Mouse (Mus musculus) embryonic facial prominence, embryonic 12.5 days (tissue): ENCODE measurements at regions not wholly inside any gene's neighbourhood (a gene's known extent, or its start where the extent isn't known, plus 50 kb on each side); places are given as distances from the start of the nearest gene placed in this dataset.
"Not testable (repeated sequence)": the region's sequence is repeated elsewhere in the genome, so short reads cannot be mapped to it uniquely, and the experiment has no call there.

Source experiments
- ATAC-seq: fragments of 200-750 bp; cut with Nextera tagmentation; 2 replicates; pipeline ENCODE4 v1.8.0; 2017; ENCODE audit not compliant: insufficient number of reproducible peaks, insufficient read depth, low FRiP score, low TSS enrichment
- H3K27ac ChIP-seq: fragments of 300-500 bp; sonication (generic); 2 replicates; pipeline ENCODE4 v1.5.1; 2016; ENCODE audit warnings: mild to moderate bottlenecking
- H3K27me3 ChIP-seq: fragments of 300-500 bp; sonication (generic); 2 replicates; pipeline ENCODE4 v1.6.1; 2016; ENCODE audit warnings: mild to moderate bottlenecking, moderate library complexity
- H3K36me3 ChIP-seq: fragments of 300-500 bp; sonication (generic); 2 replicates; pipeline ENCODE4 v1.6.1; 2016; ENCODE audit warnings: mild to moderate bottlenecking
- H3K4me1 ChIP-seq: fragments of 300-500 bp; sonication (generic); 2 replicates; pipeline ENCODE4 v1.6.1; 2016
- H3K4me2 ChIP-seq: fragments of 300-500 bp; sonication (generic); replicated peaks from 2 replicates; pipeline ENCODE4 v1.6.1; 2016; ENCODE audit warnings: mild to moderate bottlenecking, moderate library complexity
- H3K4me3 ChIP-seq: fragments of 300-500 bp; sonication (generic); 2 replicates; pipeline ENCODE4 v1.5.1; 2016; ENCODE audit warnings: mild to moderate bottlenecking
- H3K9ac ChIP-seq: fragments of 300-500 bp; sonication (generic); 2 replicates; pipeline ENCODE4 v1.6.1; 2016; ENCODE audit warnings: mild to moderate bottlenecking, moderate library complexity
- H3K9me3 ChIP-seq: fragments of 300-500 bp; sonication (generic); 2 replicates; pipeline ENCODE4 v1.6.1; 2016; ENCODE audit warnings: mild to moderate bottlenecking, moderate library complexity
- WGBS: fragments of 180-500 bp; shearing (Covaris S2); methylation state at CpG from one replicate; pipeline ENCODE4 v1.1.7; 2016; 5-methylcytosine and 5-hydroxymethylcytosine counted together

DNA sequence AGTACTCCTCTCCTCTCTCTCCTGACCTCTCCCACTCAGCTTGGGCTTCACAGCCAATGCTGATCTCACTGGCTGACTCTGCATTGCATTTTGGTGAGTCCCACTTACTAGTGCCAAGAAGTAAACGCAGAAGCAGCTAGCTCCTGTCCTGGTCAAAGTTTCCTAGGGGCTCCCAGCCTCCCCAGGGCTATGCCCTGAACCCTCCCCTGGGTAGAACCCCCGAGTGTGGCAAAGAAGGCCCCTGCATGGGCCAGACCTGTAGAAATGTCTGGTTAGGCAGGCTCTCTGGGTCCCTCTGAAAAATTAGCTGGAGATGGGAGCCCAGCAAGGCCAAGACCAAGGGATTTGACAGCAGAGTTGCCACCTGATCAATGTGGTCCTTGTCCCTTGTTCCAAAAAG lies 454.3 kb downstream of the Gm10330 start:
- not testable (repeated sequence) for H3K27me3 ChIP-seq, H3K4me2 ChIP-seq, H3K27ac ChIP-seq, H3K9ac ChIP-seq, H3K4me3 ChIP-seq, H3K4me1 ChIP-seq, H3K36me3 ChIP-seq, H3K9me3 ChIP-seq, ATAC-seq
- WGBS: 37% methylated on average over 2 of the region's 2 CpGs

DNA sequence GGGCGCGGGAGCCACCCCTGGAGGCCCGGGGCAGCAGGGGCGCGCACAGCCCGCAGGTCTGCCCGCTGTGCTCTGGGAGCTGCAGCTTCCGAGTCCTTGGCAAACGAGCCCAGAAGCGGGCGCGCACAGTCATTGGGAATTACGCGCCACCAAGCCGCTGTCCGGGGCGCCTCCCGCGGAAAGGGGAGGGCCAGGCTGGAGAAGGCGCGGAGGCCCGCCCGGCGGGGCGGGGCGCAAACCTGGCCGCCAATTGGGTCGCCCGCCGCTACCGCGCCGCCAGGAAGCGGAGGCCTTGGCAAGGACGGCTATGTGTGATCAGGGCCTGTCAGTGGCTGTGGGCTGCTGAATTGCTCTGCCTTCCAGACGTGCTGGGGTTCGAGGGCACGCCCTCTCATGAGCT lies 464.9 kb downstream of the Gm10330 start:
- not testable (repeated sequence) for H3K27ac ChIP-seq, ATAC-seq, H3K9me3 ChIP-seq, H3K27me3 ChIP-seq, H3K4me1 ChIP-seq, H3K9ac ChIP-seq, H3K36me3 ChIP-seq
- H3K4me2 ChIP-seq: peak overlapping the region; percentile 38
- H3K4me3 ChIP-seq: peak overlapping the region; percentile 41
- WGBS: 2% methylated on average over 17 of the region's 38 CpGs
